Mouse (Mus musculus) CH12.LX (cell line): ENCODE measurements at regions not wholly inside any gene's neighbourhood (a gene's known extent, or its start where the extent isn't known, plus 50 kb on each side); places are given as distances from the start of the nearest gene placed in this dataset.

Experiments
- DNase-seq: peaks from one replicate; pipeline ENCODE4 v3.0.0-alpha.2; 2013; ENCODE audit errors: extremely low read depth
- H3K27ac ChIP-seq: 2 replicates; pipeline ENCODE4 v1.5.1; 2012; ENCODE audit warnings: low read depth, mild to moderate bottlenecking, control low read depth, moderate library complexity; ENCODE audit not compliant: insufficient read depth
- H3K27me3 ChIP-seq: replicated peaks from 2 replicates; pipeline ENCODE3; 2012; ENCODE audit warnings: inconsistent platforms
- H3K36me3 ChIP-seq, 2 experiments: replicated peaks in 1 of 2; 2 replicates each; pipeline versions ENCODE3 to v1.6.1; 2012; ENCODE audit warnings: inconsistent platforms in 1 of 2, low read length in 1 of 2, mild to moderate bottlenecking in 1 of 2, mixed read lengths in 1 of 2, moderate library complexity in 1 of 2; ENCODE audit not compliant: control insufficient read depth in 1 of 2, insufficient read depth in 1 of 2
- H3K4me1 ChIP-seq, 2 experiments: 2 replicates each; pipeline ENCODE4 v1.6.1; 2012; ENCODE audit warnings: inconsistent platforms in 1 of 2, moderate library complexity in 1 of 2; ENCODE audit not compliant: insufficient read depth in 2 of 2, control insufficient read depth in 1 of 2
- H3K4me2 ChIP-seq: 2 replicates; pipeline ENCODE4 v1.6.1; 2012; ENCODE audit warnings: low read depth, mild to moderate bottlenecking, control low read depth; ENCODE audit not compliant: poor library complexity, insufficient read depth, severe bottlenecking
- H3K4me3 ChIP-seq, 3 experiments: fragments of 150-350 bp in 1 of 3; sonication (generic) in 1 of 3; replicated peaks in 1 of 3; 2 replicates each; pipeline versions ENCODE3 to v1.5.1; 2011 to 2012; ENCODE audit warnings: low read depth in 2 of 3, low read length in 2 of 3, mild to moderate bottlenecking in 2 of 3, moderate library complexity in 2 of 3, control low read depth in 1 of 3, improper control_type of control experiment in 1 of 3, inconsistent platforms in 1 of 3, mixed read lengths in 1 of 3; ENCODE audit not compliant: poor library complexity in 1 of 3
- H3K79me2 ChIP-seq: replicated peaks from 2 replicates; pipeline ENCODE4 v1.6.1; 2012; ENCODE audit warnings: mild to moderate bottlenecking, moderate library complexity; ENCODE audit not compliant: control insufficient read depth, poor library complexity, insufficient read depth, severe bottlenecking; ENCODE audit errors: extremely low read depth
- H3K9ac ChIP-seq: 2 replicates; pipeline ENCODE4 v1.6.1; 2012; ENCODE audit warnings: low read depth, mild to moderate bottlenecking, control low read depth, moderate library complexity; ENCODE audit not compliant: insufficient read depth
- H3K9me3 ChIP-seq: replicated peaks from 2 replicates; pipeline ENCODE3; 2012; ENCODE audit warnings: low read length, inconsistent platforms, mixed read lengths
- BHLHE40 ChIP-seq: IDR thresholded peaks from 2 replicates; pipeline ENCODE4 v1.6.1; 2011; ENCODE audit warnings: mild to moderate bottlenecking, low read depth, low read length, improper control_type of control experiment
- CHD1 ChIP-seq: IDR thresholded peaks from 2 replicates; pipeline ENCODE4 v1.6.1; 2012; ENCODE audit warnings: low read depth, low read length, improper control_type of control experiment, inconsistent platforms
- CHD2 ChIP-seq: IDR thresholded peaks from 2 replicates; pipeline ENCODE4 v1.6.1; 2011; ENCODE audit warnings: low read length, improper control_type of control experiment
- CTCF ChIP-seq, 2 experiments: IDR thresholded peaks in 1 of 2; conservative IDR thresholded peaks in 1 of 2; 2 replicates each; pipeline ENCODE4 v1.5.1; 2011 to 2012; ENCODE audit warnings: low read depth in 2 of 2, low read length in 2 of 2, improper control_type of control experiment in 1 of 2, inconsistent platforms in 1 of 2, mild to moderate bottlenecking in 1 of 2, moderate library complexity in 1 of 2
- E2F4 ChIP-seq: IDR thresholded peaks from 2 replicates; pipeline ENCODE4 v1.6.1; 2011; ENCODE audit warnings: low read depth, low read length, improper control_type of control experiment; ENCODE audit not compliant: insufficient replicate concordance
- GABPA ChIP-seq: IDR thresholded peaks from 2 replicates; pipeline ENCODE4 v1.6.1; 2012; ENCODE audit warnings: low read depth, low read length, improper control_type of control experiment, inconsistent platforms; ENCODE audit not compliant: insufficient replicate concordance
- HCFC1 ChIP-seq: IDR thresholded peaks from 2 replicates; pipeline ENCODE4 v1.6.1; 2012; ENCODE audit warnings: low read depth, mild to moderate bottlenecking, inconsistent platforms, low read length, improper control_type of control experiment
- JUN ChIP-seq: IDR thresholded peaks from 2 replicates; pipeline ENCODE4 v1.6.1; 2011; ENCODE audit warnings: low read depth, mild to moderate bottlenecking, low read length, improper control_type of control experiment, moderate library complexity; ENCODE audit not compliant: insufficient read depth
- JUND ChIP-seq: conservative IDR thresholded peaks from 2 replicates; pipeline ENCODE4 v1.6.1; 2011; ENCODE audit warnings: low read depth, low read length, improper control_type of control experiment
- KAT2A ChIP-seq: IDR thresholded peaks from 2 replicates; pipeline ENCODE4 v1.6.1; 2012; ENCODE audit warnings: low read length, improper control_type of control experiment, inconsistent platforms; ENCODE audit not compliant: insufficient replicate concordance
- MXI1 ChIP-seq: IDR thresholded peaks from 2 replicates; pipeline ENCODE4 v1.6.1; 2011; ENCODE audit warnings: mild to moderate bottlenecking, low read depth, low read length, improper control_type of control experiment
- NELFE ChIP-seq: IDR thresholded peaks from 2 replicates; pipeline ENCODE4 v1.6.1; 2011; ENCODE audit warnings: low read depth, low read length, improper control_type of control experiment
- PAX5 ChIP-seq: IDR thresholded peaks from 2 replicates; pipeline ENCODE4 v1.6.1; 2012; ENCODE audit warnings: low read length, inconsistent platforms, mixed read lengths
- POLR2A ChIP-seq: IDR thresholded peaks from 2 replicates; pipeline ENCODE4 v1.6.1; 2011; ENCODE audit warnings: low read depth, mild to moderate bottlenecking, improper control_type of control experiment, low read length
- SMC3 ChIP-seq: IDR thresholded peaks from 2 replicates; pipeline ENCODE4 v1.6.1; 2011; ENCODE audit warnings: low read depth, low read length, improper control_type of control experiment
- TCF12 ChIP-seq: IDR thresholded peaks from 2 replicates; pipeline ENCODE4 v1.6.1; 2014; ENCODE audit warnings: low read depth, mild to moderate bottlenecking, inconsistent platforms, low read length, improper control_type of control experiment
- USF1 ChIP-seq: IDR thresholded peaks from 2 replicates; pipeline ENCODE4 v1.6.1; 2014; ENCODE audit warnings: low read depth, mild to moderate bottlenecking, inconsistent platforms, low read length, improper control_type of control experiment
- ZC3H11A ChIP-seq: IDR thresholded peaks from 2 replicates; pipeline ENCODE4 v1.6.1; 2012; ENCODE audit warnings: low read depth, mild to moderate bottlenecking, inconsistent platforms, low read length, improper control_type of control experiment
- ZMIZ1 ChIP-seq: IDR thresholded peaks from 2 replicates; pipeline ENCODE4 v1.6.1; 2012; ENCODE audit warnings: low read depth, mild to moderate bottlenecking, inconsistent platforms, low read length, improper control_type of control experiment
- ZNF384 ChIP-seq: IDR thresholded peaks from 2 replicates; pipeline ENCODE4 v1.6.1; 2012; ENCODE audit warnings: low read depth, low read length, improper control_type of control experiment, inconsistent platforms
- dilution Hi-C: fragments of 300-500 bp; cut with MboI; formaldehyde crosslinking; loops from 2 replicates; pipeline ENCODE4 v1.14.3; 2020; ENCODE audit warnings: low sequenced_read_pairs; ENCODE audit not compliant: extremely low pct_unique_long_range_greater_than_20kb, extremely low pct_ligation_motif_present
- in situ Hi-C: fragments of 300-500 bp; cut with MboI; formaldehyde crosslinking; loops from 3 replicates; pipeline ENCODE4 v1.14.3; 2019; ENCODE audit warnings: low sequenced_read_pairs, low pct_ligation_motif_present, low pct_unique_long_range_greater_than_20kb, mixed read lengths

GRCm38 (mm10) chr1:153969401-153969800 lies 69.4 kb upstream of the Teddm2 start:
- H3K36me3 ChIP-seq: no peaks in the 10 kb centered on the region
- H3K79me2 ChIP-seq: no peaks in the 10 kb centered on the region
- no peak overlapping the region for H3K9ac ChIP-seq
- no peaks in the 10 kb centered on the region for H3K27me3 ChIP-seq
- DNase-seq: no peak
- in situ Hi-C loops (no loop called here), dilution Hi-C loops (no loop called here)
- no peak overlapping the region for H3K27ac ChIP-seq
- TF ChIP-seq ZNF384 (no peak), TCF12 (no peak), ZC3H11A (no peak)
- no peaks in the 10 kb centered on the region for H3K9me3 ChIP-seq
- H3K4me2 ChIP-seq: no peak overlapping the region
- no peak overlapping the region for H3K4me3 ChIP-seq
- no peaks in the 10 kb centered on the region for H3K4me1 ChIP-seq

DNA sequence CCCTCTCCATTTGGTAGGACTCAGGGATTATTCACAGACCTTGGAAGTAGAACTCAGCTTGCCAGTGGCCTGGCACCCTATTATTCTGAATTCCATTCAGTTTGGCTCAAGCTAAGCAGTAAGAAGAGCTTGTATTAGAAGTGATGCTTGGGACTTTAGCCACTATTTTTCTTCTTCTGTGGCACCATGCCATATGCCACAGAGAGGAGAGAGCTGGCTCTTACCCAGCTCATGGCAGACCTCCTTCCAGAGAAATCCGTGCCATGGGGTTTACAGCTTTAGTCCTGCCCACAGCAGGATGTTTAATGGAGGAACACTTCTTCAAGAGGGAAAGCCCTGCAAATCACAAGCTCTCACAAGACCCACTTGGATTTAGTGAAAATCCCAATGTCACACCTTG lies 74.3 kb upstream of the Teddm2 start:
- no peaks in the 10 kb centered on the region for H3K27me3 ChIP-seq
- TF ChIP-seq ZNF384: no peak
- TF ChIP-seq ZMIZ1: no peak
- TF ChIP-seq GABPA: no peak
- no peak for TF ChIP-seq JUND
- TF ChIP-seq POLR2A: no peak
- TF ChIP-seq E2F4: no peak
- TF ChIP-seq CTCF (conservative IDR thresholded peaks at IDR 0.05 in 1 of 2, IDR thresholded peaks at IDR 0.05 in 1 of 2; ENCODE audit: low read depth in 2 of 2, low read length in 2 of 2): no peak
- TF ChIP-seq USF1: no peak
- TF ChIP-seq SMC3: no peak
- TF ChIP-seq JUN: no peak
- no peak for TF ChIP-seq CHD2
- no peak for TF ChIP-seq PAX5
- TF ChIP-seq CHD1: no peak
- TF ChIP-seq KAT2A: no peak
- TF ChIP-seq MXI1: no peak
- TF ChIP-seq HCFC1: no peak
- TF ChIP-seq BHLHE40: no peak
- no peak for TF ChIP-seq NELFE
- in situ Hi-C loops: no loop called here

More for the DNA sequence above, 74.3 kb upstream of the Teddm2 start:
- H3K4me2 ChIP-seq: no peak overlapping the region
- H3K9me3 ChIP-seq: no peaks in the 10 kb centered on the region
- dilution Hi-C loops: no loop called here
- no peaks in the 10 kb centered on the region for H3K79me2 ChIP-seq
- no peak for DNase-seq
- H3K36me3 ChIP-seq: no peaks in the 10 kb centered on the region
- H3K4me1 ChIP-seq: peaks cover 0 to 6% of the 10 kb centered on the region in 2 experiments; a peak in 1 of 4 replicates
- H3K9ac ChIP-seq: no peak overlapping the region
- H3K27ac ChIP-seq: no peak overlapping the region
- no peak overlapping the region for H3K4me3 ChIP-seq
